Mouse (Mus musculus) cerebellum, postnatal 4 days (tissue): ENCODE measurements around the gene Gm43738.

Experiments
- DNase-seq, 2 experiments: peaks; one replicate each; pipeline ENCODE4 v3.0.0; 2022; ENCODE audit warnings: low spot score in 2 of 2, mixed read lengths in 1 of 2

The Gm43738 gene

DNA sequence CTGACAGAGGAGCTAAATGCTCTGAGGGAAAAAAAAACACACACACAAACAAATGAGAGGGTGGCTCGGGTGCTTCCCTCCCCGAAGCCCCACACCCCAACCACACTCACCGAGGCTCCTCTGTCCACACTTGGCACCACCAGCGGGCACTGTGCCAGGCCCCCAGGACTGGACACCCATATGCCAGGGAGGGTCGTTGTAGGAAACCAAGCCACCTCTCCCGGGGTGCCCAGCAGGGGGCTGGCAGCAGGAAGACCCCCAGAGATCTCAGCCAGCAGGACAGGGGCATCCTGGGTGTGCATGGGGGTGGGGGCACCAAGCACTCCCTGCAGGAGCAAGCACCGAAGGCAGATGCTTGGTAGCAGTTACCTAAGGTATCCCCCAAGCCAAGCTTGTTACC is at the start of gene Gm43738:
Gene Gm43738 (minus strand): TSS at position 289 of the 400 bp plus-strand sequence.
- no peak for DNase-seq

DNA sequence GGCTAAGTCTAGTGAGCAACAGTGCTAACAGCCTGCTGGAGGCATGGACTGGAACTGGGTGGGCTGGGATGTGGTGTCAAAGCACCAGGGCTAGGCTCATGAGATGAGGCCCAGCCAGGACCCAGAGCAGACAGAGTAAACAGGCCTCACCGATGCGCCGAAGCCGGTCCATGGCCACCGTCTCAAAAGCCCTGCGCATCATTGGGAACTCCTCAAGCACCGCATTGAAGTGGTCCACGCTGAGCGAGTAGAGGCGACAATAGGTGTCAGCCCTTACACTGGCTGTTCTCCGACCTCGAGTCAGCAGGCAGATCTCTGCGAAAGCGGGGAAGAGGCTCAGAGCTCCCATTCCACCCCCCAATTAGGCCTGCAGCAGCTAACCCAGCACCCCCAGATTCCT is 47.7 kb upstream of the Gm43738 start:
- no peak for DNase-seq

DNA sequence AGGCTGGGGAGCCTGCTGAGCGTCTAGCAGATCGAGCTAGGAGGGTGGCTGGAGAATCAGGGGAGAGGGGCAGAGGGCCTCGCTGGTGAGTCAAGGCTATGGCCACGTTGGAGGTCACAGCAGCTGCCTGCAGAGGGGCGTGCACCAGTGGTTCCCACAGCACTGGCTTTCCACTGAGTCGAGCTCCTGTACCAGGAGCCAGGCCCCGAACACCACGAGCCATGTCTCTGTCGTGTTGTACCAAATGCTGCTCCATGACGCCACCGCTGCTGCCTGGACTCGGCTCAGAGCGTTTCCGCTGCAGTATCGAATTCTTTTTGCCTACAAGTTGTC is 47.0 kb upstream of the Gm43738 start:
- DNase-seq, result no peak

DNA sequence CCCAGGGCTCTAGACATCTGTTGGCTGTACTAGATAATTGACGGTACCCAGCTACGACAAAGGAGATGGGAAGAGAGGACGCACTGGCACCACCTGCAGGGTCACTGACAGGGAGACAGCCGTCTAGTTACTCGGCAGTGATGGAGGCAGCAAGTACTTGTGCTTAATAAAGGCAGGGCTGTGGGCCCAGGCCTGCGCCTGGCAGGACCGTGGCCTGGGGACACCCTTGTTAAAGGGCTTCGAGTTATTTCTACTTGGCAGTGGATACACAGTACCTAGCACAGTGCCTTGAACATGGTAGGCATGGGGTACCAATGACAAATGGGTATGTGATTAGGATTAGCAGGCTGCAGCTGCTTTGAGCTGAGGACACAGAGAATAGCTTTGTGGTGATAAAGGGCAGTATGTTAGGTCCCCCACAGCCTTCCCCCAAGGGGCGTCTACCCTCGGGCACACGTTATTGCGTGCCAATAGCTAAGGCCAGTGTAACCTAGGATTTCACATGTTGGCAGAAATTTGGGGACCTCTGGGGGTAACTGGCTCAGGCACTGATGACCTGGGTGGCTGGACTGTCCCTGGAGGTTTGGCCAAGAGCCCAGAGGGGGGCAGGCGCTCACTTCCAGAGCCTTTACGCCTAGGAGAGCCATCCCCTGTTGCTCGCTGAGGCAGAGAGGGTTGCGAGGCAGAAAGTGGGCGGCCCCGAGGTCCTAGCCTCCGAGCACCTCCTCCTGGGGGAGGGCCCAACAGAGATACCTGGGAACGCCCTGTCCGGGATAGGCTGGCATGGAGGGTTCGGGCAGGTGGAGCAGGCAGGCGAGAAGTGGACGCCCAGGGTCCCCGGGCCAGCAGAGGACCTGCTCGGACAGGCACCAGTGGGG is 46.4 kb upstream of the Gm43738 start:
- DNase-seq, result no peak

DNA sequence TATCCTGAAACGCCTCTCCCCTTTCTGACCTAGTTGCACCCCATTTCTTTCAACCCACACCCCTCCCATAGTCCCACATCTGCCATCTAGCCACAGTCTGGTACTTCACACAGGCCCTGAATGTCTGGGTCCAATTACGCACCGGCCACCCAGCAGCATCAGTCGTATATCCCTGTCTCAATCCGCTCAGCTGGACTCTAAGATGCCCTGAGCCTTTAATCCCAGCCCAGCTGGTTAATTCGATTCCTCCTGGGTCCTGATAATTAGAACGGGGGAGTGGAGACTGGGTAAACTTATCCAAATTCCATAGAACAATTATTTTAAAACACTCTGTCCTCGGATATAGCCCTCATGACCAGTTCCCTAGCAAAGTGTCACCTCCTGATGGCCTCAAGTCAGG is 44.7 kb upstream of the Gm43738 start:
- no peak for DNase-seq

DNA sequence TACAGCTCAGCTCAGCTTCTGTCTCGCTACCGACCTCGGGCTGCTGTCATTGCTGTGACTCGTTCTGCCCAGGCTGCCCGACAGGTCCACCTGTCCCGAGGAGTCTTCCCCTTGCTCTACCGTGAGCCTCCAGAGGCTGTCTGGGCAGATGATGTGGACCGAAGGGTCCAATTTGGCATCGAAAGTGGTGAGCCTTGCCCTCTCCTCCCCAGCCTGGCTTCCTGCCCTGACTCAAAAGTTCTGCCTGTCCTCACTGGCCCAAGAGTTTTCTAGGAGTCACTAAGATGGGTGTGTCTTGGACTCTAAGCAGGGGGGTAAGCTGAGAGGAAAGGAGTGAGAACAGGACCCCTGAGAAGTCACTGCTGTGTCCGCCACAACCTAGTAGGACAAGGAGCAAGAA is 43.9 kb upstream of the Gm43738 start:
- DNase-seq, result no peak

DNA sequence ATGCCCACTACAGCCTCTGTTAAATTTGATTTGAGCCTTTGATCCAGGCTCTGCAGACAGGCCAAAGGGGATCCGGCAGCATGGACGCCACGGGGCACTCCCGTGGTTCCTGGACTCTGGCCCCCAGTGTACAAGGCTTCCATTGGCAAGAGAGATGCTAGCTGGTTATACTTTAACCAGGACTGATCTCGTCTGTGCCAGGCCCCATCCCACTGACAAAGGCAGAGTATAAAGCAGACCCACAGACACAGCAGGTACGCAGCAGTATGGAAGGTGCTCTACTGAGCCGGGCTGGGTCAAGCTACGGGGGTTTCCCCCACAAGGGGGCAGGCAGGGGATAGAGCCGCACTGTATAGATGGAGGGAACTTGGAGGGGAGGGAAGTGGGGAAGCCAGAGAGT is 35.5 kb upstream of the Gm43738 start:
- no peak for DNase-seq

DNA sequence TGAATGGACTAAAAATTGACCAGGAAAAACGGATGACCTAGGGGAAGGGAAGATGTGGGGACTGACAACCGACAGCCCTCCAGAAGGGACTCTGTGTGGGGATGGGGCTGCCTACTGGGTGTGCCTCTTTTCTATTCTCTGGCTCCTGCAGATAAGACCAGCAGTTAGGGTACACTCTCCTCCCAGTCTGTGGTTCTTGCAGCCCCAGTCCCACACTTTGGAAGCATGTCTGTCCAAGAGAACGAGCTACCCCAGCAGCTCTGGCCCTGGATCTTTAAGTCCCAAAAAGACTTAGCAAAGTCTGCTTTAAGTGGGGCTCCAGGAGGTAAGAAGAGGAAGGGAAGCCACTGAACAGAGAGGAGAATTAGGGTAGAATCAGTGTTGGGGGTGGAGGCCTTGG is 35.1 kb upstream of the Gm43738 start, which contains the start of gene Pklr:
Gene Pklr (plus strand): TSS at position 185 of the 400 bp plus-strand sequence.
- DNase-seq, result no peak

DNA sequence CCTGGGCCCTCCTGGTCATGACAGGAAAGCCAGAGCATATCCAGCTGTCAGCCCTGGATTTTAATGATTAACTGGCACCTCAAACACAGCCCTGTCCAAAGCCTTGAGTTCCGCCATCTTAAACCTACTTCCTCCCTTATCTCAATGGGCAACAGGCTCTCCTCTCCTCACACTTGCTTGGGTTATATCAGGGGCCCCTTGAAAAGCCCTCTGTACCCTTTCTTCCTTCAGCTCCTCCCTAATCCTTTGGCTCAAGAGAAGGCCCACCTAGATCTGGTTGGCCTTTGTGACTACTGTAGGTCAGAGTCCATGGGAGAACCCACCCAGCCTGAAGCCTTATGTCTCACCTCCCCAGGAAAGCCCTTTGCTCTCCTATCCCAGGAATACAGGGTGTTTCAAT is 32.9 kb upstream of the Gm43738 start:
- no peak for DNase-seq

DNA sequence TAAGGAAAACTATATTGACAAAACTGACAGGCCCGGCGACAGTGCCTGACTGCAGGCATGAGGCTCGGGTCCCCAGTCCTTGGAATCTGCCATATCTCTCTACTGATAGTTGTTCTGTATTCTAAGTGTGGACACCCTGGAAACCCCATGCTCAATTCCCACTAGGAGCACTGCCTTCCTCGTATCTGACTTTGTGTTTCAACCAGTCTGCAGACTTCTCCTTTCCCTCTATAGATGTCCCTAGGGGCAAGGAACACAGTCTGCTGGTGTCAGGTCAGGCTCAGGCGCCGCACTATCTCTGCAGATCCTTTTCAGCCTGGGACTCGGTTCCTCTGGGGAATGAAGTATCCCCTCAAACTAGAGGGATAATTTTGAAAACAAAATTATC is 32.2 kb upstream of the Gm43738 start:
- no peak for DNase-seq

DNA sequence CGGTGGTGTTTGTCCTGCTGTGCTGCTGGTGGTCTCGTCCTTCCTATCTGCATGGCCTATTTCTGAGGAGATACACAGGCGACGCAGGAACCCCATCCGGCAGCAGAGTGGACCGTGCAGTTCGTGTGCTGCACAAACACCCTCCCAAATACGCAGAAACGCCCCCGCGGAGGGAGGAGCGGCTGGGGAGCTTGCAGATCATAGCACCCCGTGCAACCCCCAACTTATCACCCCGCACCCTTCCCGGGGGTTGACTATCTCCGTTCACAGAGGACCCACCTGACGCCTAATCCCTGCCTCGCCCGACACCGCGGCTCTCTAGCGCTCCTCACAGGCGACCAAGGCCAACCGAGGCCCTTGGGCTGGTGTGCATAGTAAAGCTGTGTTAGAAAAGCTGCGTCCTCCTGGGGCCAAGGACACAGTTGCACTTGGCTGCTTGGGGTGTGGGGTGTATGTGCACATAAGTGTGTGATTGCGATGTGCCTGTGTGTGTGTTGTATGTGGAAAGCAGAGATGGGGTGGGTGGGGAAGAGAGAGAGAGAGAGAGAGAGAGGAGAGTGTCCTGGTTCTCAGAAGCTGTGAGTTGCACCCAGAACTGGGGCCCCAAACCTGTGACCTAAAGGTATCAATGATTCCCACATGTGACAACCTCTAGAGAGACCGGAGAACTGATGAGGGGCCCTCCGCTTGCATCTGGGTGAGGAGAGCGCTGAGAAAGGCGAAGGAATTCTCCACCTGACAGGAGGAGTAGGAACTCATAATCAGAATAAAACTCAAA is 31.6 kb upstream of the Gm43738 start:
- DNase-seq, result peak in 1 of 2 experiments; percentile 35

DNA sequence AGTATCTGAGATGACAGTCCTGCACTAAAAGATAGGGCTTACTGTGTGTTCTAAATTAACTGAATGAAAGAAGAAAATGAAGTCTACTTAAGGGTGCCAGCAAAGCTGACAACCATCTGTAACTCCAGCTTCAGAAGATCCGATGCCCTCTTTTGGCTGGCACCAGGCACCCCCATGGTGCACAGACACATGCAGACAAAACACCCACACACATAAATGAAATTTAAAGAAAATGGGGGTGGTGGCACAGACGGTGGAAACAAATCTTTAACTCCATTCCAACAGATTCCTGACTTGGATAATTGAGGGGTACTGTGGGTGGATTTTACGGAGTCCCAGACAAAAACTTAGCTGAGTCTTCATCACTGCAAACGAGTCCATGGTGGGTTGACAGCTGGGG is 30.9 kb upstream of the Gm43738 start:
- no peak for DNase-seq

DNA sequence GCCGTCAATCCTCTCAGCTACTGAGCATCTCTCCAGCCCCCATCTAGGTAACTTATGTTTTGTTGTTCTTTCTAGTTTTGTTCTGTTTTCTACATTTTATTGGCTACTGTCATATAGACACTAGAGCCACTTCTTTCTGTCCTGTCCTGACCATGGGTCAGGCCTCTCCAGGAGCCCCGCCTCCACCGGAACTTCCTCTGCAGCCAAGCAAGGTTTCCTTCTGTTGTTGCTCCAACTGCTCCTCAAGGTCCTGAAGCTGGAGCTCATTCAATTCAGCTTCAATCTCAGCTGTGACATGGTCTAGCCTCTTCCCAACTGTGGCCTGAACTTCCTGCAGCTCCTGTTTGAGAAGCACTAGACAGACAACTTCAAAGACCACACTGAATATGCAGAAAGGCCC is 29.0 kb upstream of the Gm43738 start:
- no peak for DNase-seq

DNA sequence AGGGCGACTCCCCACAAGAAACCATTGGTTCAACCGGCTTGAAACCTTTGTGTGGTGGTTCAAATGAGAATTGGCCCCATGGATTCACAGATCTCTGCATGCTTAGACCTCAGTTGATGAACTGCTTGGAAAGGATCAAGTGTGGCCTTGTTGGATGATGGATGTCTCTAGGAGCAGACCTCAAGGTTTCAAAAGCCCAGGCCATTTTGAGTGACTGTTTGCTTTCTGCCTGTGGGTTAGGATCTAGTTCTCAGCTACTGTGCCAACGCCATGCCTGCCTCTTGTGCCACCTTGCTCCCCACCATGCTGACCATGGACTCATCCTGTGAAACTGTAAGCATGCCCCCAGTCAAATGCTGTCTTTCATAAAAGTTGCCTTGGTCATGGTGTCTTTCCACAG is 25.1 kb upstream of the Gm43738 start:
- no peak for DNase-seq

DNA sequence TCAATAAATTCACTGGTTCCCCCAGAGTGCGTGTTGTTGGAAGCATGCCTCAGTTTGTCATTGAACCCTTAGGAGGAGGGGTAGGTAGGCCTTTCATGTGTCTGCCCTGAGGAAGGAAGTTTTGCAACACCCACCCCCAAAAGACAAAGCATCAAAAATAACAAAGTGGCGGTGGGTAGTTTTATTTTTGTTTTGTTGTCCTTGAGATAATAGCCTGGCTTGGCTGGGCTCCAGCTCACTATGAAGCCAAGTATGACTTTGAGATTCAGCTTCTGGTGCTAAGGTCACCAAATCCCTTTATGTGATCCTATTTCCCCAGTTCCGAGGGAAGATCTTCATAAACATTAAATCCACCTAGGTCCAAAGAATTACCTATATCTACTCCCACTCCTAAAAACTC is 23.3 kb upstream of the Gm43738 start:
- no peak for DNase-seq

DNA sequence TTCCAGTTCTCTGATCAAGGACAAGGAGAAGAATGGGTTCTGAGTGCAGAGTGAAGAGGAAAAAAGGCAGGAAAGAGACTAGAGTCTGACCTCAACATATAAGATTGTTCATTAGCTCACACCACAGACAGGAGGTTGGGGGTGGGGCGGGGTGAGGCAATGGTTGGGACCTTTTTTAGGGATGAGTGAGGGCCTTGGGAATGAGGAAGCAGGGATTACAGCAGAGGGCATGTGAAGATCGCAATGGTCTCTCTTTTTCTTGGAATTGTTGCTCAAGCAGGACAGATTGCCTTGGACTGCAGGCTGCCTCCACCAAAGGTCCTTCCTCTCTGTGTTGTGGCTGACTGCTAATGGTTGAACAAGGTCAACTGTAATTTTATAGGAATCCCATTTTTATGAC is 22.4 kb upstream of the Gm43738 start:
- DNase-seq, result no peak

DNA sequence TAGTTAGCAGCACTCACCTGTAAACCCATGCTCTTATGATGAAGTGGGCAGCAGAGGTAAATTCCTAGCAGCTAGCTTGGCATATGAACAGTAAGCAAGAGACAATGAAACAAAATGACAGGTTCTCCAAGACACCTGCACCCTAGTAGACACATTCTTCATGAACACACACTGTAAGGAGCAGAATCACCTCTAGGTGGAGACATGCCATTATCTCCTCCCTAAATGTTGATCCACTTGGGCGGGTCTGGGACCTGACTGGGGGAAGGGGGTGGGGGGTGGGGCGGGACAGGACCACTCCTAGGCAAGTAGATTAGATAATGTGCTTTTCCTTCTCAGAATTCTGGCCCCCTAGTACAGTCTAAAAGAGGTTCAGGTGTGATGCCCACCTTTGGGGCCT is 14.6 kb upstream of the Gm43738 start:
- no peak for DNase-seq

DNA sequence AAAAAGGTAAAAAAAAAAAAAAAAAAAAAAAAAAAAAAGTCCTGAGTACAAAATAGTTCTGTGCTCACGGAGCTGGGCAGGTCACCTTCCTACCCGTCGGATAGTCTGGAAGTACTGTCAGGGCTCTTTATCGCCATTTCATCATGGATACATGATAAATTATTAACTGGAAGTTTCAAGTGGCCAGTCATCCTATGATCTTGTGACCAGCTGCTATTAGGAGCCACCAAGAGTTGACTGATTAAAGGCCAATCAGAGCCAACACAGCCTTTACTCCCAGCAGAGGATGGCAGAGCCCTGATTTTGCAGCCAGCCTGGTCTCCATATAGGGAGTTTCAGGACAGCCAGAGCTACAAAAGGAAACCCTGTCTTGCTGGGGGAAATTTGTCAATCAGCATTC is 12.2 kb upstream of the Gm43738 start:
- no peak for DNase-seq

DNA sequence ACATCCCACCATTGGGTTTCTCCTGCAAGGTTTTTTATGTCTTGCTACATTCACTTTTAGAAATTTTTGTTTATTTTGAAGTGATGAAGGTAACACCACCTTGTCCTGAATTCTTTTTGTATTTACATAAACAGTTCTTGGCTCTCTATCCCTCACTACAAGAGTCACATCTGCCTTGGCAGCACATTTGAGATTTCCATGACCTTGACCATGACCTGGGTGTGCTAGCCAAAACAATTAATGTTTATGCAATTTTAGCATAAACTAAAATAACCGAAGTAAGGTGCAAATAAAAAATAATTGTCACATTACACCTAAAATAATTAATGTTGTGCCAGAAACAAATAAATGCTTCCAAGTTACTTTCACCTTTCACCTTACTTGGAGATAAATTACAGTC is 7.2 kb upstream of the Gm43738 start:
- DNase-seq, result no peak

DNA sequence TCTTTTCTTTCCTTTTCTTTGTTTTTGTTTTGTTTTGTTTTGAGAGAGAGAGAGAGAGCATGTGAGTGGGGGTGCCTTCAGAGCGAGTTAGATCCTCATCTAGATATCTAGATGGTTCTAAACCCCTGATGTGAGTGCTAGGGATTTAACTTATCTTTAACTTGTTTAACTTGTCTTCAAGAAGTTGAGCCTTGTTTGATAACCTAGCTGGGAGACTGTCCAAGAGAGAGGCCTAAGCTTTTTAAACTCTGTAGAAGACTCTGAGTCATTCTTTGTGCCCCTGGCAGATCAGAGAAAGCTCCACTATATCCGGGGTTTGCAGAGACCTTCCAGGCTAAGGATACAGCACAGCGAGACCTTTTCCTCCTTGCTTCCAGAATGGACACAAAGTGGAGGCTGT is 6.6 kb upstream of the Gm43738 start:
- no peak for DNase-seq

DNA sequence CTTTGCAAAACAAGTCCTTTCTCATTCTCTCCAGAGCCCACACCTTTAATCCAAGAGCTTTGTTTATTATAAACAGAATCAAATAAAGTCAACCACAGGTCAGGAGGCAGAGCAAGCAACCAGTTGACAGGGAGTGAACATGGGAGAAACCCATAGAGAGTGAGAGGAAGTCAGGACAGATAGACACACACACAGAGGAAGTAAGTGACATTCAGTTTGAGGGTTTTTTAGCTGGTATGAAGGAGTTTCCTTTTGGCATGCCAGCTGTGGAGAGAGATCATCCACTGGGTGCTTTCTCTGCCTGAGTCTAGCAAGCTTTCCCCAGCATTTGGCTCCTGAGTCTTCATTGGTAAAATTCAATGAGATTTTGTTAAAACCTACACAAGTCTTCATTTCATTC is 6.0 kb upstream of the Gm43738 start:
- no peak for DNase-seq

DNA sequence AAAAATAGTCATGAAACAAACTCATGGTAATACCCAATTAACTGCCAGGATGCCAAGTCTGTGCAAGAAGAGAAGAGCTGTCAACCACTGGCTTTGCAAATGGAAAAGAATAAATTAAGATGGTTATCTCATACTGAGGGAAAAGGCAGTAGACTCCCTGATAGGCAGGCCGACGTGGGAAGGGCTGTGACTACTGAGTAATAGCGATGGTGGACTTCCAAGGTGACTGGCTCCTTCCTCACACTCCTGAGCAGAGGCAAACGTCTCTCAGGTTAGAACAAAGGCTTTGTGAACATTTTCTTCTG is 2.3 kb upstream of the Gm43738 start:
- no peak for DNase-seq

DNA sequence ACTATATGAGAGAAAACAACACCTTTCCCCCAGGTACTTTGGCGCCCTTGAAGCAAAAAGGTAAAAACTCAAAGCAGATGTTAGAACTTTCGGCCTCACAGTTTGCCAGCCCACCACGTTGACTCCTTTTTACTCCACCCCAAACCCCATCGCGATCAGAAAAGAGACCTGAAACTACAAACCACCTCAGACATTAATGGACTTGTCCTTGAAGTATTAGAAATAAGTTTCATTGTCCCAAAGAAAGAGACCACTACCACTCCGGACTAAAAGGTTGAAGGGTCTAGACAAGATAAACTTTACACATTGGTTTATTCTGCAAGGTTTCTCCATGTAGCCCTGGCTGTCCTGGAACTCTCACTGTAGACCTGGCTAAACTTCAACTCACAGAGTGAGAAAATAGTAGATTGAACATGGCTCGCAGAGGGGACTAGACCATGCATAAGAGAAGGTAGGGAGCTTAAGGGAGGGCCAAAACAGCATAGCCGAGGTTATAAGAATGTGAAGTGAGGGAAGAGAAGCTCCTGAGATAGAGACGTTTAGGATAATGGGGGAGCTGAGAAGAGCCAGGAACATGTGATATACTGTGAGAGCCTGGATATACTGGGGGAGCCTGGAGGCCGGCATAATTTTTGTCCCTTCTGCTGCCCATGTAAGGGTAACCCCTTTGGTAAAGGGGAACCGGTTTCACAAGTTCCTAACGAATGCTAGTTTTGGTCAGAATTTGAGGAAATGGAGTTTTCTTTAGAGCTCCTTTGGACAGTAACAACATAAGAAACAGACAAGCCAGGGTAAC is 1.8 kb upstream of the Gm43738 start:
- DNase-seq, result no peak
